Mouse (Mus musculus) gastrocnemius, adult 8-10 months (tissue): ENCODE measurements around the gene Rpp30. TPM values are rescaled to one million over a fixed set of nuclear protein-coding genes. Genes with fewer than 3 reads are reported as not detected.
A peak's percentile ranks its signal among the peaks of the same experiment; 100 is the strongest.

Experiments used
- DNase-seq, 2 experiments: peaks; one replicate each; pipeline ENCODE4 v3.0.0; 2022; ENCODE audit warnings: low spot score in 2 of 2
- total RNA-seq, 4 experiments: library from RNA; stranded (reverse); gene quantifications; 2 replicates each; pipeline ENCODE4 v1.2.4; 2022

Gene Rpp30
- total RNA-seq, 4 experiments from 2014 or later = 12.4 to 18.0 (median 15.6) TPM

DNA sequence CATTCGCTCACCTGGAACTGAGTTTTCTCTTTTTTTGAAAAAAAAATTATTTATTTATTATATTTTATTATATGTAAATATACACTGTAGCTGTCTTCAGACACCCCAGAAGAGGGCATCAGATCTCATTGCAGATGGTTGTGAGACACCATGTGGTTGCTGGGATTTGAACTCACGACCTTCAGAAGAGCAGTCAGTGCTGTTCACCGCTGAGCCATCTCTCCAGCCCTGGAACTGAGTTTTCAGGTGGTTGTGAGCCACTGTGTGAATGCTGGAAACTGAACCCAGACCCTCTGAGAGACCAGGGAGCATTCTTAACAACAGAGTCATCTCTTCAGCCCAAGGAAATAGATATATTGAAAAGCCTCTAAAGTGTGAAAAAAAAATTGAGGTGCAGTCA, 44.9 kb downstream of the Rpp30 start:
- DNase-seq = no peak

DNA sequence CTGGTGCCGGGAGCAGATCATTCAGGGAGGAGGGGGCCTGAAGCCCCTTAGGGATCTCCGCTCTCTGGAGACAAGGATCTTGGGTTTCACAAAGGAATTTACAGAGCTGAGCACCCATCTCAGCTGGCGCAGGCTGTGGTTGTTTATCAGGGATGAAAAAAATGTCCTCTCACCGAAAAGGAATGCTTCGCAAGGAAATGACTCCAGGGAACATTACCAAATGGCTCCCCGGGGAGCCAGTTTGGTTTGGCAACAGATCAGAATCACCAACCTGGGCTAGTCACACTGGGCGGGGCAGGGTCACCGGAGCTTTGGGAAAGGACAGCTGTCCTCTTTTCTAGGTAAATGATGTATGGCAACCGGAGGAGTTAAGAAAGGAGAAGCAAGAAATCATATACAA, 45.7 kb downstream of the Rpp30 start:
- DNase-seq = peak in 1 of 2 experiments; percentile 11

DNA sequence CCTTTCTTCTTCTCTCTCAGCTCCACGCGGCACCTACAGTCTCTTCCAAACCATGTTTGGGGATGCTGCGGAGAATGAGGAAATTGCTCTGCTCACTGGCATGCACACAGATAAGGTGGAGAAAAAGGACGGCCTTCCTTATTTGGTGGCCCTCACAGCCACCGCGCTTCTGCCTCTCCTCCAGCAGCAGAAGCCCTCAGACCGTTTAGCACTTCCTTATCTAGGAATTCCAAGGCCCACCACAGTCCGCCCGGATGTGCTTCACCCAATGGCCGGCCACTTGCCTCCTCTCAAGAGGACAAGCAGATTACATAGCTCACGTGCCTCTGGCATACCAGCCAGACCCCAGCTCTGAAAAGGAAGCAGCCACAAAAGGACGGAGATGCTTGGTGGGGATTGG, 46.1 kb downstream of the Rpp30 start:
- DNase-seq = no peak

DNA sequence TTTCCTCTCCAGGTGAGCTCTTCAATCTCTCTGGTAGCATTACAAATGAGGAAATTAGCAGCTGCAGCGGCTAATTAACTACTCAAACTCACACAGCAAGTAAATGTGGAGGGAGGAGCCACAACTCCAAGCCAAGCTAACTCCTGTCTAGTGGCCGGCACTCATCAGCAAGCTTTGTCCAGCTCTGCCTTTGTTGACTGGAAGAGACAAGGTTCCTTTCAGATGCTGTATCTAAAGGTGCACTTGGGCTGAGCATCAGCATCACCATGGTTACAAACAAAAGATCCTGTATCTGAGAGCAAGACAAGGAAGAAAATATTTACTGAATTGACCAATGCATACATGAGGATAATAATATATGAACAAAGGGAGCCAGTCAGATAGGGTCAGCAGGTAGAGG, 46.7 kb downstream of the Rpp30 start:
- no peak for DNase-seq

DNA sequence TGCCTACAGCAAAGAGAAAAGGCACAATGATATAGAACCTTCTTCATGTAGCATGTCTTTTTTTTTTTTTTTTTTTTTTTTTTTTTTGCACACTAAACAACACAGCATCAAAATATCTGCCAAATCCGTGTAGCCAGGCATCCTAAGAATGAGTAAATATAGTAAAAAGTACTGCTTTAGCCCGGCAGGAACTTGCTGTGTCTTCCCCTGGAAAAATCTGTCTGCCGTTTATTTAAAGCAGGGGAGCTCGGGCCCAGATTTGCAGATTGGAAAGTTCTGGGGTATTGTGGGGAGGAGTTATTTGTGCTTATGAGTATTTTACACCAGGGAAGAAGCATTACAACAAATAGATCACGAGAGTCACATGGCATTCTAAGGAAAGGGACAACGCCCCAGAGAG, 48.5 kb downstream of the Rpp30 start:
- DNase-seq = no peak

DNA sequence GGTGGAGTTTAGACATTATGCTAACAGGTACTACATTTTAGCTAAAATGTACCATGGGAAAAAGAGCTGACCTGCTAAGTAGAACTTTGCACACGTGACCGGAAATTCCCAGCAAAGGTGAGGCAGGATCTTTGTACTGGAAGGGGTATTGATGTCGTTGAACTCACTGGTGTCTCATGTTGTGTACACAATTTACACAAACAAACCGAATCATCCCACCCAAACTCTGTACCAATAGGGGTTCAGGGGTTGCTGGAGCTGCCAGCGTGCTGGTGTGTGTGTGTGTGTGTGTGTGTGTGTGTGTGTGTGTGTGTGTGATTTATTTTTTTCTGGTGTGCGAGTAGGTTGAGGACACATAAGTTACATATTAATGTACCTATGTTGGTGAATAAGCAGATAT, 49.5 kb downstream of the Rpp30 start:
- DNase-seq = no peak

DNA sequence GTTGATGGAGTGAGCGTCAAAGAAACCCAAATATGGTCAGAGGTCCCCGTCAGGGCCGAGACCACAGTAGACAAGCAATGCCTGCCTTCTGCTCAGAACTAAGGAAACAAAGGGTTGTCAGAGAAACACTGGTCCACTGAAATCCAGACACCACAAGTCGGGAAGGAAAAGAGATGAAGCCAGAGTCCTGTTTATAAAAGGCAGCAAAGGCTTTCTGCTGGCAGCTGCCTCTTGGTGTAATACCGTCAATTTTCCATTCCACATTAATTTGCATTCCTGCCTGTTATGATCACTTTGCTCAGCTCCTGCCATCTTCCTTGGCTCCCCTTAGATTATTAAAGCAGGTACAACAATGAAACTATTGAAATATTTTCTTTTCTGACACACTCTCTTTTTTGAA, 50.2 kb downstream of the Rpp30 start:
- no peak for DNase-seq

DNA sequence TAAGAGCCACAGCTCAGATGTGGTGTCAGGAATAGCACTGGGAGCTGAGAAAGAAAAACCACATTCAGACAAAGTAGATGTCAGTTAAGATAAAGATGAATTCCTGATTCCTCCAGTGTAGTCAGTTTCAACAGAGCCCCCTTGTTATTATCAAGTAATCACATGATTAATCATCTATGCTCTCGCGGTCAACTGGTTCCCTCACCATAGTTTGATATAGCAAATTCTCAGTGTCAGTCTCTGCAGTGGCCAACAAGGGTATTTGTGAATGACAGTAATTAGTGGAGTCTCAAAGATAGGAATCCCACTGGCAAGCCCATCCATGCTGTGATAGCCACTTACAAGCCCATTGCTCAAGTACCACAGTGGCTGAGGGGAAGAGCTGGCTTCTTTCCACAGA, 60.1 kb downstream of the Rpp30 start:
- no peak for DNase-seq

DNA sequence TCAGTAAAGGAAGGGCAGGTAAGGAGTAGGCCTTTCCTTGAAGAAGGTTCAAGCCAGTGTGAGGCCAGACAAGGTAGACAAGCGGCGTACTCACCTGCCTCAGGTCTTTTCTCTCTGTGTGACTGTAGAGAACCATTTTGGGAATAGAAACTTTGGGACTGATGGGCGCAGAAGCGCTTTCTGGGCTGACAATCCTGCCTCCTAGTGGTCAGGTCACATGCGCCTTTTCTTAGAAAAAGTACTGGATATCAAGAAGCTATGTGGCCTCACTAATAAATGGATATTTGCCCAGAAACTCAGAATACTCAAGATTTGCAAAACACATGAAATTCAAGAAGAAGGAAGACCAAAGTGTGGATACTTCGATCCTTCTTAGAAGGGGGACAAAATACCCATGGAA, 65.1 kb downstream of the Rpp30 start:
- DNase-seq = no peak

DNA sequence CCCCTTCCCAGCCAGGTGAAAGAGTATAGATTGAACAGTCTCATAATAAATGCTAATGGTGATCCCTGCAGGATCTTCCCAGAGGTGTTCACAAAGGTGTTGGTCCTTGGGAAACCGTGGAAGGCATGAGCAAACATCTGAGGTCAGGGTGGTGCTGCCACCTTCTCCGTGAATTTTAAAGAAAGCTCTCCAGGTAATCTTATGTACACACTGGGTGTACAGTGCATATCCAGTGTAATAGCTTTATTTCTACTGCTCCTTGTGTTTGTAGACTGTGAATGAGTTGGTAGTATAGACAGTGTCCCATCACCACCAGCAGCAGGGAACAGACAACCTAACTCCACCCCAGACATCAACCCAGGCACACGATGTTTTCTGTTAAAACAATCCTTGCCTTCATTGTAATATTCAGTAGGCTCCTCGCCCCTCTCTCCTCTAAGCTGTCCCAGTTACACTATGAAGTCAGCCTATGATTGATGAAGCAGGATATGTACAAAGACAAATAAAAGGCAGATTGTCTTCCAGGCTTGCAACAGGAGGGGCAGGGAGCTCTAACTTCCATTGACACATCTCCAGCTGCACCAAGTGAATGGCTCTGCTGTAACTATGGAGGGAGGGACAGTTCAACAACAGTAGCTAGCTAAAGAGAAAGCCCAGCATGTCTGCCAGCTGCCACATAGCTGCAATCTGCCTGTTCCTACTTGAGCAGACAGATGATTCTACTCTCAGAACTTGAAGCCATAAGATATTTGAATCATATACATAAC, 66.9 kb downstream of the Rpp30 start:
- DNase-seq = no peak

Other genes with a start within 250 kb of the Rpp30 start
- gene Htr7, start 26.2 kb upstream of the Rpp30 start, total RNA-seq = under 1 TPM; 0.16 to 0.38 (median 0.25) TPM
- 10 to 100 TPM in 1 of 4 experiments, 1 to 10 TPM in 3; 7.8 to 18.8 (median 8.4) TPM for gene Ankrd1, start 36.4 kb downstream of the Rpp30 start, total RNA-seq